Mouse (Mus musculus) yolk sac, embryonic 10.5 days (tissue): ENCODE results near the gene Ptpn6.
A peak's percentile ranks its signal among the peaks of the same experiment; 100 is the strongest.

ENCODE experiments used
- DNase-seq: peaks from one replicate; pipeline ENCODE4 v3.0.0-alpha.2; 2017; ENCODE audit warnings: low spot score

The Ptpn6 gene

GRCm38 (mm10) chr6:124755831-124756595 is 17.5 kb upstream of the Ptpn6 start, which contains the start of the genes Gm45234 and Atn1:
Gene Gm45234 (minus strand): TSS chr6:124756021.
Gene Atn1 (minus strand): TSS chr6:124756524.
- DNase-seq: peak; percentile 77

- no peak for DNase-seq
Observed at GRCm38 (mm10) chr6:124755306-124755705, 16.8 kb upstream of the Ptpn6 start.

- DNase-seq: no peak
Observed at GRCm38 (mm10) chr6:124753861-124754260, 15.3 kb upstream of the Ptpn6 start.

- DNase-seq: no peak
Observed at GRCm38 (mm10) chr6:124750405-124750804, 11.9 kb upstream of the Ptpn6 start.

GRCm38 (mm10) chr6:124746654-124747632 is 8.4 kb upstream of the Ptpn6 start:
- no peak for DNase-seq

- DNase-seq: no peak
Observed at GRCm38 (mm10) chr6:124746296-124746605, 7.7 kb upstream of the Ptpn6 start.

- DNase-seq: peak; percentile 91
Observed at GRCm38 (mm10) chr6:124745490-124746295, 7.2 kb upstream of the Ptpn6 start.

GRCm38 (mm10) chr6:124744755-124745321 is 6.3 kb upstream of the Ptpn6 start:
- no peak for DNase-seq

- no peak for DNase-seq
Observed at GRCm38 (mm10) chr6:124743647-124744046, 5.1 kb upstream of the Ptpn6 start.

GRCm38 (mm10) chr6:124742839-124743514 is 4.5 kb upstream of the Ptpn6 start:
- DNase-seq: no peak

GRCm38 (mm10) chr6:124741842-124742241 is 3.3 kb upstream of the Ptpn6 start:
- DNase-seq: no peak

- peak; percentile 94 for DNase-seq
Observed at GRCm38 (mm10) chr6:124740888-124741761, 2.6 kb upstream of the Ptpn6 start, which contains the start of gene Grcc10. Gene Grcc10 (minus strand): TSS chr6:124741374.

GRCm38 (mm10) chr6:124740211-124740887 is 1.8 kb upstream of the Ptpn6 start:
- peak; percentile 79 for DNase-seq

- DNase-seq: no peak
Observed at GRCm38 (mm10) chr6:124739231-124739796, 800 bp upstream of the Ptpn6 start.

GRCm38 (mm10) chr6:124737040-124737439 is 1.5 kb downstream of the Ptpn6 start:
- DNase-seq: no peak

GRCm38 (mm10) chr6:124734417-124734816 is 4.1 kb downstream of the Ptpn6 start:
- DNase-seq: no peak

- no peak for DNase-seq
Observed at GRCm38 (mm10) chr6:124732476-124733370, 5.8 kb downstream of the Ptpn6 start.

GRCm38 (mm10) chr6:124731038-124731437 is 7.5 kb downstream of the Ptpn6 start:
- DNase-seq: no peak
